Mouse (Mus musculus): ENCODE measurements around the gene Tmem201.

The Tmem201 gene

DNA sequence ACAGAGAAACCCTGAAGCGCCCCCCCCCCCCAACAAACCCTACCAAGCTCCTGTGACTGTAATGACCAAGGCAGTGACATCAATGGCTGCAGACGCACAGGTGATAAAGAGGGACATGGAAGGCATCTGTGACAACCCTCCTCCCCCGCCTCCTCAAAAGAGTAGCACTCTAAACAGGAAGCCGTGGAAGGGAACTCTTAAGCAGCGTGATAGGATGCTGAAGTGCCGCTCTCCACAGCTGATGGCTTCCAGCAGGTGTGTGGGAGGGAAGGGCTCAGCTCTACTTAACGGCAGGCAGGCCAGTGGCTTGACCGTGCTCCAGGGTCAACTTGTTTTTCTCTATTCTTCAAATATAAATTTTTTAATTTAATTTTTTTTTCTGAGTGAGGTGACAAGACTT, 16.7 kb downstream of the Tmem201 start:
- no peak for DNase-seq (ENCODE audit: low read depth, low spot score)

GRCm38 (mm10) chr4:149719686-149720085, 18.2 kb downstream of the Tmem201 start:
- peak; percentile 84 for DNase-seq (ENCODE audit: low read depth, low spot score)

DNA sequence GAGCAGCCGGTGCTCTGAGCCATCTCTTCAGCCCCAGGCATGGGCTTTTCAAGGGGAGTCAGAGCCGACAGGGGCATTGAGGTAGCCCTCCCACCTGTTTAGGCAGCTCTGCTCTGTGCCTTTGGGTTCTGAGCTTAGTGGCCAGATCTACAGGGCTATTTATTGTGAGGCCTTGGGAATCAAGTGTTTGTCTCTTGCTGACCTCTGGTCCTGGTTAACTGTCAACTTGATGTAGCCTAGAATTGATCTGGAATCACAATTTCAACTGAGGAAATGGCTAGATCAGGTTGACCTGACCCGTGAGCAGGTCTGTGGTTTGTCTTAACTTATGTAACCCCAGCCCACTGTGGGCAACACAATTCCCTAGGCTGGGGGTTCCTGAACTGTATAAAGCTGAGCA, 23.3 kb downstream of the Tmem201 start:
- DNase-seq (ENCODE audit: low read depth, low spot score), result no peak

- no peak for DNase-seq (ENCODE audit: low read depth, low spot score)
Observed at GRCm38 (mm10) chr4:149711955-149712354, 25.9 kb downstream of the Tmem201 start.

DNA sequence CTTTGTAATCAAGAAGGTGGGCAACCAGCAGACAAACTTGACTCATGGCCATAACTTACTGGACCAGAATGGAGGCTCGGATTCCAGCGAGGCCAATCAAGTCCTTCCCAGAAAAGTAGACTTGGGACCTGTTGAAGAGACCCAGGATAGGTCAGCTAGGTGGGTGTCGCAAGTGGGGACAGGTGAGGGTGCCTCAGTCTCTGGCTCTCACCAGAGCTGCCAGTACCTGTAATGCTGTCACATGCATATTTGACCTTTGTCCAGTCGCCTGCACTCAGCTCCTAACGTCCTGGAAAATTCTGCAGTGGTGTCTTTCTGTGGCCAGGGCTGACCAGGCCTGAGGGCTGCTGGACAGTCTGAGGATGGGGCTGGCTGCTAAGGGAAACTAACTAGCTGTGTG, 26.4 kb downstream of the Tmem201 start:
- no peak for DNase-seq (ENCODE audit: low read depth, low spot score)

DNA sequence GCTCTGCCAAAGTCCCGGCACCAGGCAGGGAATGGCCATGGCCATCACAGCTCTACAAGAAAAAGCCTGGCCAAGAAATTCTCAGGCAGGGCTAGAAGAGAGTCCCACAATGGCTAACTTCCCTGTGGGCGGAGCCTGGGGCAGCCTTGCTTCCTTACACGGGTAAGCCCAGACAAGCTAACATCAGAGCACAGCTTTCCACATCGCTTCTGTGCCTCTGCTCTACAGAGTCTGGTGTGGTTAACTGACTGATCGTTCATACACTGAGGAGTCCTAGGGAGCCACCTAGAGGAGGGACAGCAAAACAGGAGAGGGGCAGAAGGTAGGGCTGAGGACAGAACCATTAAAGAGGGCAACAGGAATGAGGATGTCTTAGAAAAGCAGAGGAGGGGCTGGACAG, 27.3 kb downstream of the Tmem201 start:
- peak; percentile 97 for DNase-seq (ENCODE audit: low read depth, low spot score)

DNA sequence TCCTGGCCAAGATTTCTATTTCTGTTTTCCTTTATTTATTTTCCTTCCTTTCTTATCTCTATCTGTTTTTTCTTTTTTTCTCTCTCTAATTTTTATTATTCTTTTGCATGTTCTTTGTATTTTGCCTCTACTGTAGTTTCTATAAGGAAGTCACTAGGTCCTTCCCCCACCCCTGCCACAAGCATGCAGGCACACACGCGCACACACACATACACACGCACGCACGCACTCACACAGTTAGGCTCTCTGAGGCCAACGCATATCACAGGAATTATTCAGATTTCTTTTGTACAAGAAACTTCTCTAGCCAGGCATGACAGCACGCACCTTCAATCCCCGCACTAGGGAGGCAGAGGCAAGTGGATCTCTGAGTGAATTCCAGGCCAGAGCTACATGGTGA, 31.9 kb downstream of the Tmem201 start:
- DNase-seq (ENCODE audit: low read depth, low spot score), result no peak

- DNase-seq (ENCODE audit: low read depth, low spot score), result no peak
Observed at GRCm38 (mm10) chr4:149705298-149705697, 32.5 kb downstream of the Tmem201 start.

DNA sequence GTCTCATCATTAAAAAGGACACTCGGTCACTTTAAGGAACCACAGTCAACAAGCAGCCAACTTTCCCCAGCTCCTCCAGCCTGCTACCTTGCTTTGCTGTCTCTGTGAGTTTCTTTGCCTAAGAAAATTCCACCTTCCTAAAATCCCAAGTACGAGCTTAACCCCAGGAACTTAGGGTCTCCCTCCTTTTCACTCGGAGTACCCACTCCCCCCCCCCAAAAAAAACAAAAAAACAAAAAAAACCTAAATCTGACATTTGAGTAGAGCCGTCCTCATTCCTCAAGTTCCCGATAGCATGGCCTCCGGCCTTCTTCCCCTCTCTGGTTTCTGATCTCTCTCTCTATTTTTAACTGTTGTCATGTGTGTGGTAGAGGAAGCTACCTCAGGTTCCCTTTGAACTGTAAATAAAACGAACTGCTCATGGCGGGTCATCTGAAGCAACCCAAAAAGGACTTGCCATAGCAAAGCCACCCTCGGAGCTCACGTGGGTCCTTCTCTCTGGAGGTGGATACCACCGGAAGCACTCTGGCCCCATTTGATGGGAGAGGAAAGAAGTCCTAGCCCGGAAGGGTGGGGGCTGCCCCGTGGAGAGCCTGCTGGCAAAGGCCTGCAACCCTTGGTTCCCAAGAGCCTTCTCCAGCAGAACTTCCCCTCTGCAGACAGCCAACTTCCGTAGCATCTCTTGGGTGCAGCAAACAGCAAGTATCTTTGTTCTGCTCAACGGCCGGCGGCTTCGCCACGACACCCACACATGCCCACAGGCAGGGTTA, 35.4 kb downstream of the Tmem201 start, which contains the start of gene Pik3cd:
Gene Pik3cd, minus strand, starts transcription at position 362 of the 770 bp plus-strand sequence.
- no peak for DNase-seq (ENCODE audit: low read depth, low spot score)

GRCm38 (mm10) chr4:149701426-149702209, 36.2 kb downstream of the Tmem201 start:
- DNase-seq (ENCODE audit: low read depth, low spot score), result no peak

DNA sequence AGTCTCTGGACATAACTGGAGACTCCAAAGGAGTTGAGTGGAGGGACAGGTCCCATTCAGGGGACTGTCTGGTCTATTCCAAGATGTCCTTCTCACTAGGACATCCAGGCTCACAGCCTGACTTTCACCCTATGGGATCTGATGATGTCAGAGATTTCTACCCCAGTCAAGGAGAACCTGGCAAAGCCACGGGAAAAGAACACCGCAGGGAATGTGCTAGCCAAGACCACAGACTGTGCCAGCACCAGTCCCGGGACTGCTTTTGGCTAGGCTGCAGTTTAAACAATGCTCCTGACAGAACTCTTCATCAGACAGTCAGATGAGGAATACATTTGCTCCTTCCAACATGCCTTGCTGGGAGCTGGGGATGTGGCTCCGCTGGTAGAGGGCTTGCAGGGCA, 37.9 kb downstream of the Tmem201 start:
- no peak for DNase-seq (ENCODE audit: low read depth, low spot score)

- DNase-seq (ENCODE audit: low read depth, low spot score), result peak; percentile 71
Observed at GRCm38 (mm10) chr4:149698197-149698821, 39.5 kb downstream of the Tmem201 start.

DNA sequence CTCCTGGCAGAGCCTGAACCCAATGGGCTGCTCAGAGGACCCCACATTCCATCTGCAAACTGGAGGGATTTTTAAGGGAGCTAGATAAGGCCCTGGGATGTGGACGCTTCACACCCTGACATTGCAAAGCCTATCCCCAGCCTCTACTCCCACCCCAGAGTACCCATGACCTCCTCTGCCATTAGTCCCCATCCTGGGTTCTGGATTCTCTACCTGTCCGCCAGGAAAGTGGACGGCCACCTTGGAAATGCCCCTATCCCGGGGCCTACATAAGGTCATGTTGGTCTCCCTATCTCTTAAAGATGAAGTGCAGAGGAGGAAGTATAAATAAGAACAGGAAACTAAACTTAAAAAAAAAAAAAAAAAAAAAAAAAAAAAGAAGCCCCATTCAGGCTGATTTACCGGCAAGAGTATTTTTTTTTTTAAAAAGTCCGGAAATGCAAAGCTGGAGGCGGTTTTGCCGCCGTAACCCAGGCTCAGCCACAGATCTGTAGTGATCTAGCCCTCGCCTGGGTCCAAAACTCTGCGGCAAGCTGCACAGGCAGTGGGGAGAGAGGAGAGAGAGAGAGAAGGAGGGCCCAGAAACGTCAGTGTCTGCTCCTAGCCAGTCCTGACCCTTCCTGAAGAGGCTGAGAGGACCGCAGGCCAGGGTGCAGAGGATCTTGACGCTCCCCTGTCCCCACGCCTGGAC, 40.2 kb downstream of the Tmem201 start:
- DNase-seq (ENCODE audit: low read depth, low spot score), result no peak

- no peak for DNase-seq (ENCODE audit: low read depth, low spot score)
Observed at GRCm38 (mm10) chr4:149696189-149696971, 41.5 kb downstream of the Tmem201 start.

- no peak for DNase-seq (ENCODE audit: low read depth, low spot score)
Observed at GRCm38 (mm10) chr4:149691368-149691767, 46.5 kb downstream of the Tmem201 start.

DNA sequence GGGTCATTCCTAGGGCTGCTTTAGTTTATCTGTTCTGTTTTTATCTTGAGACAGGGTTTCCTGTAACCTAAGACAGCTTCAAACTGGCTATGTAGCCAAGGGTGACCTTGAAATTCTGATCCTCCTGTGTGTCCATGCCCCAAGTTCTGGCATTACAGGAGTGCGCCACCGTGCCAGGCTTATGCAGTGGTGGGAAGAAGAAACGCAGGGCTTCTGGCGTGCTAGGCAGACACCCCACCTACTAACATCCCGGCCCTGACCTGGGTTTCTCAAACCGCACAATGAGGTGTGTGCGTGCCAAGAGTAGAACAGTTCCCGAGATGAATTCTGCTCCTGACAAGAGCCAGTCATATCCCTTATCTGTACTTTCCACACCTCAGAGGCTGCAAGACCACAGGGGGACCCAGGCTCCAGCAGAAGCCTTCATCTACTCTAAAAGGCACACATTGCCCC, 47.0 kb downstream of the Tmem201 start:
- DNase-seq (ENCODE audit: low read depth, low spot score), result no peak

GRCm38 (mm10) chr4:149689822-149690700, 47.8 kb downstream of the Tmem201 start:
- DNase-seq (ENCODE audit: low read depth, low spot score), result no peak

GRCm38 (mm10) chr4:149688861-149689260, 49.0 kb downstream of the Tmem201 start:
- no peak for DNase-seq (ENCODE audit: low read depth, low spot score)

- DNase-seq (ENCODE audit: low read depth, low spot score), result peak; percentile 45
Observed at GRCm38 (mm10) chr4:149684841-149685623, 52.8 kb downstream of the Tmem201 start.
